Mouse (Mus musculus) CH12.LX (cell line): ENCODE data around the gene Nufip2. TPM values are rescaled to one million over a fixed set of nuclear protein-coding genes. Genes with fewer than 3 reads are reported as not detected.

Experiments
- DNase-seq: peaks from one replicate; pipeline ENCODE4 v3.0.0-alpha.2; 2013; ENCODE audit errors: extremely low read depth
- H3K27ac ChIP-seq: 2 replicates; pipeline ENCODE4 v1.5.1; 2012; ENCODE audit warnings: low read depth, mild to moderate bottlenecking, control low read depth, moderate library complexity; ENCODE audit not compliant: insufficient read depth
- H3K27me3 ChIP-seq: replicated peaks from 2 replicates; pipeline ENCODE3; 2012; ENCODE audit warnings: inconsistent platforms
- H3K36me3 ChIP-seq, 2 experiments: replicated peaks in 1 of 2; 2 replicates each; pipeline versions ENCODE3 to v1.6.1; 2012; ENCODE audit warnings: inconsistent platforms in 1 of 2, low read length in 1 of 2, mild to moderate bottlenecking in 1 of 2, mixed read lengths in 1 of 2, moderate library complexity in 1 of 2; ENCODE audit not compliant: control insufficient read depth in 1 of 2, insufficient read depth in 1 of 2
- H3K4me1 ChIP-seq, 2 experiments: 2 replicates each; pipeline ENCODE4 v1.6.1; 2012; ENCODE audit warnings: inconsistent platforms in 1 of 2, moderate library complexity in 1 of 2; ENCODE audit not compliant: insufficient read depth in 2 of 2, control insufficient read depth in 1 of 2
- H3K4me2 ChIP-seq: 2 replicates; pipeline ENCODE4 v1.6.1; 2012; ENCODE audit warnings: low read depth, mild to moderate bottlenecking, control low read depth; ENCODE audit not compliant: poor library complexity, insufficient read depth, severe bottlenecking
- H3K4me3 ChIP-seq, 3 experiments: fragments of 150-350 bp in 1 of 3; sonication (generic) in 1 of 3; replicated peaks in 1 of 3; 2 replicates each; pipeline versions ENCODE3 to v1.5.1; 2011 to 2012; ENCODE audit warnings: low read depth in 2 of 3, low read length in 2 of 3, mild to moderate bottlenecking in 2 of 3, moderate library complexity in 2 of 3, control low read depth in 1 of 3, improper control_type of control experiment in 1 of 3, inconsistent platforms in 1 of 3, mixed read lengths in 1 of 3; ENCODE audit not compliant: poor library complexity in 1 of 3
- H3K79me2 ChIP-seq: replicated peaks from 2 replicates; pipeline ENCODE4 v1.6.1; 2012; ENCODE audit warnings: mild to moderate bottlenecking, moderate library complexity; ENCODE audit not compliant: control insufficient read depth, poor library complexity, insufficient read depth, severe bottlenecking; ENCODE audit errors: extremely low read depth
- H3K9ac ChIP-seq: 2 replicates; pipeline ENCODE4 v1.6.1; 2012; ENCODE audit warnings: low read depth, mild to moderate bottlenecking, control low read depth, moderate library complexity; ENCODE audit not compliant: insufficient read depth
- H3K9me3 ChIP-seq: replicated peaks from 2 replicates; pipeline ENCODE3; 2012; ENCODE audit warnings: low read length, inconsistent platforms, mixed read lengths
- BHLHE40 ChIP-seq: IDR thresholded peaks from 2 replicates; pipeline ENCODE4 v1.6.1; 2011; ENCODE audit warnings: mild to moderate bottlenecking, low read depth, low read length, improper control_type of control experiment
- E2F4 ChIP-seq: IDR thresholded peaks from 2 replicates; pipeline ENCODE4 v1.6.1; 2011; ENCODE audit warnings: low read depth, low read length, improper control_type of control experiment; ENCODE audit not compliant: insufficient replicate concordance
- ELF1 ChIP-seq: IDR thresholded peaks from 2 replicates; pipeline ENCODE4 v1.6.1; 2014; ENCODE audit warnings: low read depth, mild to moderate bottlenecking, inconsistent platforms, low read length, improper control_type of control experiment
- ETS1 ChIP-seq: conservative IDR thresholded peaks from 2 replicates; pipeline ENCODE4 v1.6.1; 2012; ENCODE audit warnings: low read depth, mild to moderate bottlenecking, inconsistent platforms, low read length, improper control_type of control experiment, moderate library complexity
- HCFC1 ChIP-seq: IDR thresholded peaks from 2 replicates; pipeline ENCODE4 v1.6.1; 2012; ENCODE audit warnings: low read depth, mild to moderate bottlenecking, inconsistent platforms, low read length, improper control_type of control experiment
- IRF4 ChIP-seq: IDR thresholded peaks from 2 replicates; pipeline ENCODE4 v1.6.1; 2014; ENCODE audit warnings: low read depth, mild to moderate bottlenecking, inconsistent platforms, low read length, improper control_type of control experiment
- JUN ChIP-seq: IDR thresholded peaks from 2 replicates; pipeline ENCODE4 v1.6.1; 2011; ENCODE audit warnings: low read depth, mild to moderate bottlenecking, low read length, improper control_type of control experiment, moderate library complexity; ENCODE audit not compliant: insufficient read depth
- KAT2A ChIP-seq: IDR thresholded peaks from 2 replicates; pipeline ENCODE4 v1.6.1; 2012; ENCODE audit warnings: low read length, improper control_type of control experiment, inconsistent platforms; ENCODE audit not compliant: insufficient replicate concordance
- MAFK ChIP-seq: IDR thresholded peaks from 2 replicates; pipeline ENCODE4 v1.6.1; 2011; ENCODE audit warnings: low read length, improper control_type of control experiment; ENCODE audit not compliant: insufficient replicate concordance
- MAX ChIP-seq: IDR thresholded peaks from 2 replicates; pipeline ENCODE4 v1.6.1; 2011; ENCODE audit warnings: low read length, improper control_type of control experiment
- NELFE ChIP-seq: IDR thresholded peaks from 2 replicates; pipeline ENCODE4 v1.6.1; 2011; ENCODE audit warnings: low read depth, low read length, improper control_type of control experiment
- POLR2A ChIP-seq: IDR thresholded peaks from 2 replicates; pipeline ENCODE4 v1.6.1; 2011; ENCODE audit warnings: low read depth, mild to moderate bottlenecking, improper control_type of control experiment, low read length
- RAD21 ChIP-seq: IDR thresholded peaks from 2 replicates; pipeline ENCODE4 v1.6.1; 2011; ENCODE audit warnings: low read depth, mild to moderate bottlenecking, low read length, improper control_type of control experiment, moderate library complexity
- RCOR1 ChIP-seq: conservative IDR thresholded peaks from 2 replicates; pipeline ENCODE4 v1.6.1; 2012; ENCODE audit warnings: low read depth, mild to moderate bottlenecking, inconsistent platforms, low read length, improper control_type of control experiment
- SIN3A ChIP-seq: IDR thresholded peaks from 2 replicates; pipeline ENCODE4 v1.6.1; 2012; ENCODE audit warnings: low read length, improper control_type of control experiment, inconsistent platforms
- TCF12 ChIP-seq: IDR thresholded peaks from 2 replicates; pipeline ENCODE4 v1.6.1; 2014; ENCODE audit warnings: low read depth, mild to moderate bottlenecking, inconsistent platforms, low read length, improper control_type of control experiment
- UBTF ChIP-seq: IDR thresholded peaks from 2 replicates; pipeline ENCODE4 v1.6.1; 2012; ENCODE audit warnings: low read depth, mild to moderate bottlenecking, inconsistent platforms, low read length, improper control_type of control experiment, moderate library complexity
- USF1 ChIP-seq: IDR thresholded peaks from 2 replicates; pipeline ENCODE4 v1.6.1; 2014; ENCODE audit warnings: low read depth, mild to moderate bottlenecking, inconsistent platforms, low read length, improper control_type of control experiment
- ZNF384 ChIP-seq: IDR thresholded peaks from 2 replicates; pipeline ENCODE4 v1.6.1; 2012; ENCODE audit warnings: low read depth, low read length, improper control_type of control experiment, inconsistent platforms
- dilution Hi-C: fragments of 300-500 bp; cut with MboI; formaldehyde crosslinking; loops from 2 replicates; pipeline ENCODE4 v1.14.3; 2020; ENCODE audit warnings: low sequenced_read_pairs; ENCODE audit not compliant: extremely low pct_unique_long_range_greater_than_20kb, extremely low pct_ligation_motif_present
- in situ Hi-C: fragments of 300-500 bp; cut with MboI; formaldehyde crosslinking; loops from 3 replicates; pipeline ENCODE4 v1.14.3; 2019; ENCODE audit warnings: low sequenced_read_pairs, low pct_ligation_motif_present, low pct_unique_long_range_greater_than_20kb, mixed read lengths
- polyA plus RNA-seq: library from polyadenylated mRNA; unstranded; fragments of >175 nt; gene quantifications from 2 replicates; pipeline ENCODE4 v1.2.1, GENCODE M21; 2012; ENCODE audit warnings: low read depth; ENCODE audit not compliant: insufficient read length
- total RNA-seq, 2 experiments: library from RNA; depleted of rRNA; stranded (reverse); fragments of 300-350 nt in 1 of 2; fragments of >200 nt in 1 of 2; gene quantifications; 2 replicates each; pipeline ENCODE4 v1.2.3; 2012 to 2014

The Nufip2 gene
- total and polyA plus RNA-seq, 3 experiments = 29.6 to 53.6 (median 41.2) TPM

DNA sequence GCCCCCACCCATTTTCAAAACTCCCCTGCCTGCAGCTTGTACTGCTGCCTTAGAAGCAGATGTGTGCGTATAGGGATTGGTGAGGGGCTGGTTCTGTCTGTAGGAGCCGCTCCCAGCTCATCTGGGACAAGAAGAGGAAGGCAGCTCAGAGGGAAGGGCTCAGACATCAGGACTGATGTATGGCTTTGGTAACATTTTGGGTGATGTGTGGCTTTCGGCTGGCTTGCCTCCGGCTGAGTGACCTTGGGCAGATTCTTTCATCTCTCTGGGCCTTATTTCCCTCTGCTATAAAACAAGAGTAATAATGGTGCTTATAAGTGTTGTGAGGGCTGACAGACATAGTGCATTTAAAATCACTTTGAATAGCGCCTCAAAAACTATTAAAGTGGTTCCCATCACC, 103.6 kb downstream of the Nufip2 start:
- no peak overlapping the region for H3K27ac ChIP-seq
- no peak overlapping the region for H3K4me3 ChIP-seq
- peaks cover 0 to 4% of the 10 kb centered on the region in 2 experiments for H3K36me3 ChIP-seq
- in situ Hi-C loops (loop anchor here (5.0 to 25.0 kb wide), 2 partner anchors 42 to 677 kb away; no protein-coding TSS in a partner anchor), dilution Hi-C loops (no loop called here)
- no peaks in the 10 kb centered on the region for H3K79me2 ChIP-seq
- no peak for TF ChIP-seq SIN3A
- no peak for TF ChIP-seq JUN
- TF ChIP-seq ZNF384 = no peak
- TF ChIP-seq ELF1 = no peak
- no peak for TF ChIP-seq HCFC1
- TF ChIP-seq MAX = no peak
- TF ChIP-seq UBTF = no peak
- no peak for TF ChIP-seq POLR2A
- TF ChIP-seq E2F4 = no peak
- no peak for TF ChIP-seq RAD21
- no peak for TF ChIP-seq BHLHE40
- H3K9me3 ChIP-seq = no peaks in the 10 kb centered on the region
- H3K4me1 ChIP-seq = peaks cover 17 to 61% of the 10 kb centered on the region in 2 experiments
- DNase-seq = no peak
- H3K4me2 ChIP-seq = no peak overlapping the region
- H3K27me3 ChIP-seq = no peaks in the 10 kb centered on the region
- H3K9ac ChIP-seq = no peak overlapping the region

DNA sequence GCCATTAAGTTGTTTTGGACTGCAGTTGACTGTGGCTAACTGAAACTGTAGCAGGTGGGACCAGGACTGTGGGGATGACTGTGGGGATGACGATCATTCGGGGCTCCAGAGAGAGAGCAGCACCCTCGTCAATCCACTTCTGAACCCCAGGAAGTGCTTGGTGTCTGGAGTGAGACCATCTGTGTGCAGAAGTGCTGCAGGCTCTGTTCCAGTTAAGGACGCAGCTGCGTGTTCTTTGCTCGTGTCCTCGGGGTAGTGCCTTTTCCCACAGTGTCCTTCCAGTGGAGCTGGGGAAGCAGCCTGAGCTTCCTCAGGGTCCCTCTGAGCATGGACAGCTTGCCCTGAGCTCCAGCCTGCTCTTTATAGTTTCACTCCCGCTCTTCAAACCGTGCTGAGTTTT, 104.3 kb downstream of the Nufip2 start:
- in situ Hi-C loops = loop anchor here (10.0 to 25.0 kb wide), 2 partner anchors 275 to 678 kb away; partner anchors contain the start of genes Abhd15, Gm10392 and Trp53i13

DNA sequence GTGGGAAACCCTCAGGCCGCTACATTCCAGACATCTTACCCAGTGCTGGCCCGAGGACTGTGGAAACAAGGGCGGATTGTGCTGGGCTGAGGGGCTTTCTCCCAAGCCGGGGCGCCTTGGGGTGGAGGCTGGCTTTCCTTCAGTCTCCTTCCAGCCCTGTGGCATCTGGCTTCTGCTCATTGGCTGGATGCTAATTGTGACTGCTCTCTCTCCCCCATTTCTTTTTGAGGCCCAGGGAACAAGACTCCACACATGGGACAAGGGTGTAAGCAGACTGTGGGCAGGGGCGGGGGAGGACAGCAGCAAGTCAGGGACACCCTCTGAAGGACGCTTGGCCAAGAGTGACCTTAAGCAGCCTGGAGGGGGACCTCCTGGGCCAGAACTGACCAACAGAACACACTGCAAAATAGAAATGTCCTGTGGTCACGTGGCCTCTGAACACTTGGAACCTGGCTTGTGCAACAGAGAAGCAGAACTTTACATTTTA, 105.3 kb downstream of the Nufip2 start:
- H3K36me3 ChIP-seq = peaks cover 0 to 2% of the 10 kb centered on the region in 2 experiments
- no peak overlapping the region for H3K4me3 ChIP-seq
- no peaks in the 10 kb centered on the region for H3K79me2 ChIP-seq
- DNase-seq = no peak
- no peak for TF ChIP-seq NELFE
- TF ChIP-seq USF1 = peak; percentile 9; the same call in 1 of the 2 replicates
- dilution Hi-C loops = no loop called here
- no peaks in the 10 kb centered on the region for H3K9me3 ChIP-seq
- H3K4me2 ChIP-seq = no peak overlapping the region
- H3K9ac ChIP-seq = no peak overlapping the region
- no peak overlapping the region for H3K27ac ChIP-seq
- no peaks in the 10 kb centered on the region for H3K27me3 ChIP-seq
- peaks cover 10 to 51% of the 10 kb centered on the region in 2 experiments for H3K4me1 ChIP-seq
- in situ Hi-C loops = loop anchor here (10.0 to 25.0 kb wide), 2 partner anchors 276 to 679 kb away; partner anchors contain the start of genes Abhd15, Gm10392 and Trp53i13

More for the DNA sequence above, 104.3 kb downstream of the Nufip2 start:
- no peaks in the 10 kb centered on the region for H3K27me3 ChIP-seq
- no peak for TF ChIP-seq TCF12
- no peak for TF ChIP-seq MAX
- no peak for TF ChIP-seq MAFK
- TF ChIP-seq ETS1 = no peak
- TF ChIP-seq IRF4 = no peak
- TF ChIP-seq KAT2A = no peak
- TF ChIP-seq RCOR1 = no peak
- TF ChIP-seq, all 38 proteins: peak for 0
- H3K4me3 ChIP-seq = no peak overlapping the region
- H3K79me2 ChIP-seq = no peaks in the 10 kb centered on the region
- DNase-seq = no peak
- no peak overlapping the region for H3K27ac ChIP-seq
- H3K4me2 ChIP-seq = no peak overlapping the region
- H3K9ac ChIP-seq = no peak overlapping the region
- peaks cover 0 to 2% of the 10 kb centered on the region in 2 experiments for H3K36me3 ChIP-seq
- dilution Hi-C loops = no loop called here
- peaks cover 17 to 61% of the 10 kb centered on the region in 2 experiments for H3K4me1 ChIP-seq
- H3K9me3 ChIP-seq = no peaks in the 10 kb centered on the region
